Mouse (Mus musculus): ENCODE measurements around the gene Zfp1. TPM values are rescaled to one million over a fixed set of nuclear protein-coding genes. Genes with fewer than 3 reads are reported as not detected.

Gene Zfp1
- polyA plus RNA-seq, 1 experiment from 2014 or later = 16.3 TPM

- Histone ChIP-seq H3K4me3 (ENCODE audit: low read depth, low read length) (no peak overlapping the region), H3K9me3 (ENCODE audit: control insufficient read depth, low read length) (no peaks in the 10 kb centered on the region), H3K4me1 (ENCODE audit: control insufficient read depth, insufficient read depth, low read length) (peaks cover 23% of the 10 kb centered on the region), H3K9ac (ENCODE audit: low read depth, low read length) (no peak overlapping the region), H3K27ac (replicated peaks; ENCODE audit: low read depth, low read length) (no peak overlapping the region), H3K4me2 (ENCODE audit: low read depth, low read length) (no peak overlapping the region), H3K36me3 (ENCODE audit: control insufficient read depth, insufficient read depth, low read length) (peaks cover 70% of the 10 kb centered on the region), H3K27me3 (replicated peaks; ENCODE audit: control insufficient read depth, insufficient read depth, low read length) (no peaks in the 10 kb centered on the region)
- WGBS = 86% methylated on average over 13 of the region's 13 CpGs
- ATAC-seq (ENCODE audit: low read depth) = no peak
- no peak for DNase-seq (ENCODE audit: low spot score)
Measured at GRCm38 (mm10) chr8:111715514-111715913, 72.3 kb downstream of the Zfp1 start.

GRCm38 (mm10) chr8:111716603-111717487 lies 73.6 kb downstream of the Zfp1 start:
- H3K36me3 ChIP-seq (ENCODE audit: control insufficient read depth, insufficient read depth, low read length) = peaks cover 64% of the 10 kb centered on the region

GRCm38 (mm10) chr8:111717488-111717792 lies 74.2 kb downstream of the Zfp1 start:
- Histone ChIP-seq H3K9ac (ENCODE audit: low read depth, low read length) (peak overlapping the region; percentile 58), H3K36me3 (ENCODE audit: control insufficient read depth, insufficient read depth, low read length) (peaks cover 58% of the 10 kb centered on the region), H3K27me3 (replicated peaks; ENCODE audit: control insufficient read depth, insufficient read depth, low read length) (no peaks in the 10 kb centered on the region), H3K9me3 (ENCODE audit: control insufficient read depth, low read length) (no peaks in the 10 kb centered on the region), H3K4me3 (ENCODE audit: low read depth, low read length) (no peak overlapping the region), H3K4me1 (ENCODE audit: control insufficient read depth, insufficient read depth, low read length) (peaks cover 23% of the 10 kb centered on the region), H3K4me2 (ENCODE audit: low read depth, low read length) (peak overlapping the region; percentile 35), H3K27ac (replicated peaks; ENCODE audit: low read depth, low read length) (peak overlapping the region; percentile 96)
- DNase-seq (ENCODE audit: low spot score) (peak; percentile 61), ATAC-seq (ENCODE audit: low read depth) (peak; percentile 34)
- 69% methylated on average over 4 of the region's 4 CpGs for WGBS

More at GRCm38 (mm10) chr8:111716603-111717487, 73.6 kb downstream of the Zfp1 start:
- peak; percentile 91 for DNase-seq (ENCODE audit: low spot score)
- H3K27me3 ChIP-seq (replicated peaks; ENCODE audit: control insufficient read depth, insufficient read depth, low read length) = no peaks in the 10 kb centered on the region
- peaks cover 23% of the 10 kb centered on the region for H3K4me1 ChIP-seq (ENCODE audit: control insufficient read depth, insufficient read depth, low read length)
- peak; percentile 81 for ATAC-seq (ENCODE audit: low read depth)
- peak overlapping the region; percentile 58 for H3K9ac ChIP-seq (ENCODE audit: low read depth, low read length)
- H3K9me3 ChIP-seq (ENCODE audit: control insufficient read depth, low read length) = no peaks in the 10 kb centered on the region
- H3K27ac ChIP-seq (replicated peaks; ENCODE audit: low read depth, low read length) = peak overlapping the region; percentile 96
- 31% methylated on average over 10 of the region's 10 CpGs for WGBS
- H3K4me3 ChIP-seq (ENCODE audit: low read depth, low read length) = no peak overlapping the region
- H3K4me2 ChIP-seq (ENCODE audit: low read depth, low read length) = peak overlapping the region; percentile 35

DNA sequence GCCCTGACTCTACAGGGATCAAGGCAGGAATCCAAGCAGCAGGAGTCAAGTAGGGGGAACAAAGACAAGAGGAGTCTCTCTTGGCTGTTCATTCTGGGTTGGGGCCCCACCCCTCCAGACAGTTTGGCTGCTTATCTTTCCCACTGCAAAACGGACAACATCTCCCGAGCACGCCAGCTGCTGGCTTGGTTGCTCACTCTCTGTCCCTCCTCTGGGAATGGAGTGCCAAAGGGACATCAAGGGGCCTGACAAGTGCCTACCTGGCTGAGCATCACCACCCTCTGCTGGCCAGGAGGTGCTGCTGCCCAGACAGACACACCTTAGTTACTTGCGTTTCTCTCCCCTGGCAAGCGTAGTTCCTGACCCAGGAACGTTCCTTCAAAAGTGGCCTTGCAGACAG lies 74.7 kb downstream of the Zfp1 start:
- DNase-seq (ENCODE audit: low spot score) = peak; percentile 42
- peaks cover 54% of the 10 kb centered on the region for H3K36me3 ChIP-seq (ENCODE audit: control insufficient read depth, insufficient read depth, low read length)
- H3K4me1 ChIP-seq (ENCODE audit: control insufficient read depth, insufficient read depth, low read length) = peaks cover 23% of the 10 kb centered on the region
- 47% methylated on average over 6 of the region's 6 CpGs for WGBS
- H3K27ac ChIP-seq (replicated peaks; ENCODE audit: low read depth, low read length) = peak overlapping the region; percentile 96
- H3K4me3 ChIP-seq (ENCODE audit: low read depth, low read length) = no peak overlapping the region
- no peak overlapping the region; the same call in 1 of the 2 replicates for H3K4me2 ChIP-seq (ENCODE audit: low read depth, low read length)
- no peaks in the 10 kb centered on the region for H3K9me3 ChIP-seq (ENCODE audit: control insufficient read depth, low read length)
- H3K27me3 ChIP-seq (replicated peaks; ENCODE audit: control insufficient read depth, insufficient read depth, low read length) = no peaks in the 10 kb centered on the region
- H3K9ac ChIP-seq (ENCODE audit: low read depth, low read length) = peak overlapping the region; percentile 58
- no peak for ATAC-seq (ENCODE audit: low read depth)

GRCm38 (mm10) chr8:111718937-111719336 lies 75.7 kb downstream of the Zfp1 start:
- H3K9ac ChIP-seq (ENCODE audit: low read depth, low read length) = no peak overlapping the region
- peaks cover 43% of the 10 kb centered on the region for H3K36me3 ChIP-seq (ENCODE audit: control insufficient read depth, insufficient read depth, low read length)
- 51% methylated on average over 5 of the region's 5 CpGs for WGBS
- no peak overlapping the region; the same call in 1 of the 2 replicates for H3K27ac ChIP-seq (replicated peaks; ENCODE audit: low read depth, low read length)
- peaks cover 23% of the 10 kb centered on the region for H3K4me1 ChIP-seq (ENCODE audit: control insufficient read depth, insufficient read depth, low read length)
- H3K4me2 ChIP-seq (ENCODE audit: low read depth, low read length) = no peak overlapping the region
- no peak overlapping the region for H3K4me3 ChIP-seq (ENCODE audit: low read depth, low read length)
- no peak for DNase-seq (ENCODE audit: low spot score)
- H3K9me3 ChIP-seq (ENCODE audit: control insufficient read depth, low read length) = no peaks in the 10 kb centered on the region
- H3K27me3 ChIP-seq (replicated peaks; ENCODE audit: control insufficient read depth, insufficient read depth, low read length) = no peaks in the 10 kb centered on the region
- no peak for ATAC-seq (ENCODE audit: low read depth)

DNA sequence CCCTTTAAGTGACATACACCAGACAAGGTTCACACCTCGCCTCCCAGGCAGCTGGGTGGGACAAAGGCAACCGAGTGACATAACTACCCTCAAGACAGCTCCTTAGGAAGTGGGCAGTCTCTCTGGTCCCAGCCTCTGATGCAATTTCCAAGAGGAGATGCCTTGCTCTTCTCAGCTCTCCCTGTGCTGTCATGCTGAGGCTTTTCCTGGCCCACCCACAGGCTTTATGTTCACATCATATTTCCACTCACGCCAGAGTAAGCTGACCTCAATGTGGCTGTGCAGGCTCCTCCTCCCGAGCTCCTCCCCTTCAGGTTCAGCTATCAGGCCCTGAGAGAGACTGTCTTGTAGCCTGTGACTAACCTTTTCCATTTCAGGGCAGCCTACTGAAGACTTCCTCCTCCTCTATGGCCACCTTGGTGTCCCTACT lies 76.9 kb downstream of the Zfp1 start:
- Histone ChIP-seq H3K4me2 (ENCODE audit: low read depth, low read length) (no peak overlapping the region), H3K27me3 (replicated peaks; ENCODE audit: control insufficient read depth, insufficient read depth, low read length) (no peaks in the 10 kb centered on the region), H3K27ac (replicated peaks; ENCODE audit: low read depth, low read length) (no peak overlapping the region), H3K4me3 (ENCODE audit: low read depth, low read length) (no peak overlapping the region), H3K36me3 (ENCODE audit: control insufficient read depth, insufficient read depth, low read length) (peaks cover 31% of the 10 kb centered on the region), H3K9me3 (ENCODE audit: control insufficient read depth, low read length) (no peaks in the 10 kb centered on the region), H3K9ac (ENCODE audit: low read depth, low read length) (no peak overlapping the region), H3K4me1 (ENCODE audit: control insufficient read depth, insufficient read depth, low read length) (peaks cover 23% of the 10 kb centered on the region)
- WGBS = 58% methylated on average over 4 of the region's 4 CpGs
- DNase-seq (ENCODE audit: low spot score) = no peak
- no peak for ATAC-seq (ENCODE audit: low read depth)

Small RNA genes within 50 kb of the gene (microRNA-seq; reads per million reads assigned to microRNA genes)
- gene Mir7076 (ENCODE audit: borderline number of aligned reads) = not detected

Other genes with a start within 250 kb of the Zfp1 start
- gene Fa2h, start 249.6 kb upstream of the Zfp1 start, polyA plus RNA-seq (2014; fragmentation: Nextera tagmentation; extraction: Ambion mirVana) = 0.13 and 0.22 TPM in 2 replicates
- gene Wdr59, start 121.3 kb upstream of the Zfp1 start, polyA plus RNA-seq (2014; fragmentation: Nextera tagmentation; extraction: Ambion mirVana) = 4.6 and 4.7 TPM in 2 replicates
- 35.6 and 39.1 TPM in 2 replicates for gene Znrf1, start 107.3 kb upstream of the Zfp1 start, polyA plus RNA-seq (2014; fragmentation: Nextera tagmentation; extraction: Ambion mirVana)
- 0.38 and 0.60 TPM in 2 replicates for gene Ldhd, start 13.0 kb upstream of the Zfp1 start, polyA plus RNA-seq (2014; fragmentation: Nextera tagmentation; extraction: Ambion mirVana)
- gene Ctrb1, start 47.6 kb downstream of the Zfp1 start, polyA plus RNA-seq (2014; fragmentation: Nextera tagmentation; extraction: Ambion mirVana) = not detected in 2 replicates
- gene Bcar1, start 100.4 kb downstream of the Zfp1 start, polyA plus RNA-seq (2014; fragmentation: Nextera tagmentation; extraction: Ambion mirVana) = 34.9 and 35.3 TPM in 2 replicates
- 202 and 203 TPM in 2 replicates for gene Cfdp1, start 210.9 kb downstream of the Zfp1 start, polyA plus RNA-seq (2014; fragmentation: Nextera tagmentation; extraction: Ambion mirVana)
- 3.6 and 4.1 TPM in 2 replicates for gene Tmem170, start 233.3 kb downstream of the Zfp1 start, polyA plus RNA-seq (2014; fragmentation: Nextera tagmentation; extraction: Ambion mirVana)

Data from embryonic facial prominence, embryonic 14.5 days (tissue).